Mouse (Mus musculus) forebrain, embryonic 15.5 days (tissue): ENCODE results near the gene Wnt3. TPM values are rescaled to one million over a fixed set of nuclear protein-coding genes. Genes with fewer than 3 reads are reported as not detected.

Experiments
- ATAC-seq: fragments of 200-750 bp; cut with Nextera tagmentation; replicated peaks from 2 replicates; pipeline ENCODE4 v1.8.0; 2017; ENCODE audit warnings: mild to moderate bottlenecking, moderate TSS enrichment, moderate library complexity
- H3K27ac ChIP-seq: fragments of 300-500 bp; sonication (generic); replicated peaks from 2 replicates; pipeline ENCODE4 v1.5.1; 2015; ENCODE audit warnings: mild to moderate bottlenecking, inconsistent platforms
- H3K27me3 ChIP-seq: fragments of 300-500 bp; sonication (generic); 2 replicates; pipeline ENCODE4 v1.6.1; 2015; ENCODE audit warnings: inconsistent platforms
- H3K36me3 ChIP-seq: fragments of 300-500 bp; sonication (generic); 2 replicates; pipeline ENCODE4 v1.6.1; 2015; ENCODE audit warnings: mild to moderate bottlenecking, inconsistent platforms
- H3K4me1 ChIP-seq: fragments of 300-500 bp; sonication (generic); 2 replicates; pipeline ENCODE4 v1.6.1; 2015; ENCODE audit warnings: inconsistent platforms
- H3K4me2 ChIP-seq: fragments of 300-500 bp; sonication (generic); replicated peaks from 2 replicates; pipeline ENCODE4 v1.6.1; 2015; ENCODE audit warnings: mild to moderate bottlenecking, inconsistent platforms
- H3K4me3 ChIP-seq: fragments of 300-500 bp; sonication (generic); 2 replicates; pipeline ENCODE4 v1.5.1; 2015; ENCODE audit warnings: mild to moderate bottlenecking, inconsistent platforms
- H3K9ac ChIP-seq: fragments of 300-500 bp; sonication (generic); replicated peaks from 2 replicates; pipeline ENCODE4 v1.6.1; 2015; ENCODE audit warnings: mild to moderate bottlenecking, inconsistent platforms
- H3K9me3 ChIP-seq: fragments of 300-500 bp; sonication (generic); 2 replicates; pipeline ENCODE4 v1.6.1; 2016; ENCODE audit warnings: inconsistent platforms
- WGBS: fragments of 180-500 bp; shearing (Covaris S2); methylation state at CpG from one replicate; pipeline ENCODE4 v1.1.7; 2015; ENCODE audit warnings: mixed read lengths; 5-methylcytosine and 5-hydroxymethylcytosine counted together
- polyA plus RNA-seq: library from polyadenylated mRNA; unstranded; fragments of >200 nt; fragmentation: Nextera tagmentation; extraction: Ambion mirVana; gene quantifications from 2 replicates; pipeline ENCODE4 v1.2.1, GENCODE M21; 2015

Wnt3 gene
- polyA plus RNA-seq, 1 experiment from 2014 or later = 4.2 TPM

DNA sequence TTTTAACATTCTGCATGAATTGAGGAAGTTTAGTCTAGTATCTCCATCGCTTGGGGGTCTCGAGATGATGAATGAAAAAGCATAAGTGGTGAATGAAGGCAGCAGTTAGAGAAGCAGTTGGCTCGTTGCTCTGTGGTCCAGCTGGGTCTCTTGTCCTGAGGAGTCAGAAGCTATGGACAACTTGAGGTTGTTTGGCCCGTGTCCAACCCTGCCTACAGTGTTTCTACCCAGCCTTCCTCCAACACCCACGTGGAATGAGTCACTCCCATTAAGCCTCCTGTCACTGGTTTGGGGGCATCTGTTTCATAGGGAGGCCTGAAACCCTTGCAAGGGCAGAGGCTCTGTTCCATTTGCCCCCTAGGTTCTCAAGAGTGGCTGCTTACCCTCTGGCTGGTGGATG, 16.0 kb downstream of the Wnt3 start:
- Histone ChIP-seq H3K27me3 (peaks cover 15% of the 10 kb centered on the region), H3K9ac (no peak overlapping the region), H3K4me1 (no peaks in the 10 kb centered on the region), H3K27ac (no peak overlapping the region), H3K9me3 (no peaks in the 10 kb centered on the region), H3K4me3 (no peak overlapping the region), H3K4me2 (no peak overlapping the region), H3K36me3 (no peaks in the 10 kb centered on the region)
- WGBS = 80% methylated on average over 5 of the region's 5 CpGs
- no peak for ATAC-seq

DNA sequence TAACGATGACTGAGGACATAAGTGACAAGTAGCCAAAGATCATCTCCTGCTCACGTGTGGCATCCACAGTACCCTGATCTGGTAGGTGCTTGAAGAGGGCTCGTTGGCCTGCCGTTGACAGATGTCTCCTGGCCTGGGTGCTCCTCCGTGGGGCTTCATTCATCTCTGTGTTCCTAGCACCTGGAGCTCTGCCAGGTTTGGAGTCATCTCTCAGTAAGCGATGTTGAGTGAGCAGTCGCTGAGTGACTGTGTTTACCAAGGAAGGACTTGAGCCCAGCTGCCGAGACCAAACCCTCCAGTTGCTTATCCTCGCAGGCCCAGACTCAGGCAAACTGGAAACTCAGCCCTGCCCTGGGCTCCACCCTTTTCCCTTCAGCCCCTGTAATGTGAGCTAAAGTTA, 27.2 kb downstream of the Wnt3 start:
- no peaks in the 10 kb centered on the region for H3K4me1 ChIP-seq
- no peaks in the 10 kb centered on the region for H3K9me3 ChIP-seq
- WGBS = 61% methylated on average over 9 of the region's 9 CpGs
- H3K27me3 ChIP-seq = peaks cover 15% of the 10 kb centered on the region; the same call in 1 of the 2 replicates
- no peak overlapping the region for H3K4me3 ChIP-seq
- no peaks in the 10 kb centered on the region for H3K36me3 ChIP-seq
- no peak overlapping the region for H3K27ac ChIP-seq
- H3K9ac ChIP-seq = no peak overlapping the region
- no peak for ATAC-seq
- H3K4me2 ChIP-seq = no peak overlapping the region

DNA sequence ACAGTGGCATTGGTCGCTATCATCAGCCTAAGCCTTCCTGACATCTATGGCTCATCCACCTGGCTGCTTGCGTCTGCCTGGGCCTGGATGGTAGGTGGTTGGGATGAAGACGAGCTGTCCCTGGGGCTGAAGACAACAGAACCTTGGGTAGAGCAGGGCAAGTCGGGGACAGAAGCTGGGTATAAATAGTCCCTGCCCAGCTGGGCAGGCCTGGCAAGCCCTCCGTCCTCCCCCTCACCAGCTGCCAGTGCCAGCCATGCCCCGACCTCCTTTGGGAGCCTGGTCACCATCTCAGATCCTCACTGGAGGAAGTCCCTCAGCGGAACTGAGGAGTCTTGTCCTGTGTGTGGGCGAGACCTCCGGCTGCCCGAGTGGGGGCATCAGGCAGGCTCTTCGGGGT, 30.2 kb downstream of the Wnt3 start:
- ATAC-seq = no peak
- no peak overlapping the region for H3K9ac ChIP-seq
- no peak overlapping the region for H3K27ac ChIP-seq
- peaks cover 9% of the 10 kb centered on the region; the same call in 1 of the 2 replicates for H3K27me3 ChIP-seq
- no peaks in the 10 kb centered on the region for H3K9me3 ChIP-seq
- no peak overlapping the region for H3K4me3 ChIP-seq
- no peaks in the 10 kb centered on the region for H3K36me3 ChIP-seq
- 92% methylated on average over 11 of the region's 11 CpGs for WGBS
- peaks cover 16% of the 10 kb centered on the region for H3K4me1 ChIP-seq
- H3K4me2 ChIP-seq = no peak overlapping the region

DNA sequence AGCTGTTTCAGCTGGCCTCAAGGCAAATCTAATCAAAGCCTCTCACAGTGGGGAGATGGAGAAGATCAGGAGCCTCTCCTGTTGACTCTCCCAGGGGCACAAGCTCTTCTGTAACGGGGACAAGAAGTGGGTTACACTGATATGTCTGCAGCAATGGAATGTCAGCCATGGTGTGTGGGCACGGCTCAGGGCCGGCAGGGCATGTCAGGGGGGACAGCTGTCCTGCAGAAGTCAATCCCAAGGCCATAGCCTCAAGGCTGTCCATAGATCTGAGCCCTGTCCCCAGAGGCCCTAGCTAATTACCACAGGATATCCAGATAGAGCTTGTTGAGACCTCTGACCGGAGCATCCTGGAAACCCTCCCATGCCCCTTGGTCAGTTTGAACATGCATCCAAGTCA, 30.9 kb downstream of the Wnt3 start:
- peaks cover 22% of the 10 kb centered on the region for H3K4me1 ChIP-seq
- H3K27ac ChIP-seq = no peak overlapping the region
- no peak overlapping the region for H3K4me2 ChIP-seq
- no peaks in the 10 kb centered on the region for H3K9me3 ChIP-seq
- no peak overlapping the region for H3K9ac ChIP-seq
- no peak for ATAC-seq
- no peaks in the 10 kb centered on the region for H3K36me3 ChIP-seq
- 87% methylated on average over 4 of the region's 4 CpGs for WGBS
- no peak overlapping the region for H3K4me3 ChIP-seq
- H3K27me3 ChIP-seq = peaks cover 12% of the 10 kb centered on the region; the same call in 1 of the 2 replicates

DNA sequence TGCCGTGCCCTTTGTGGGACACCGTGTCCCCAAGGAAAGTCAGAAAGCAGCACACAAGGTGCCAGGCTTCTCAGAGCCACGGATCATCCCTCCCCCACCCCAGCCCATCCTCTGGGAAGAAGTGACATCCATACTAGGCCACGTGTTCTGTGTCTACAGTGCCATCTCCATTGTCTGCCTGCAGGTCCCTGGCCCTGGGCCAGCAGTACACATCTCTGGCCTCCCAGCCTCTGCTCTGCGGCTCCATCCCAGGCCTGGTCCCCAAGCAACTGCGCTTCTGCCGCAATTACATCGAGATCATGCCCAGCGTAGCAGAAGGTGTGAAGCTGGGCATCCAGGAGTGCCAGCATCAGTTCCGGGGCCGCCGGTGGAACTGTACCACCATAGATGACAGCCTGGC, 34.0 kb downstream of the Wnt3 start:
- 50% methylated on average over 12 of the region's 12 CpGs for WGBS
- Histone ChIP-seq H3K4me3 (no peak overlapping the region), H3K27ac (no peak overlapping the region), H3K4me2 (no peak overlapping the region), H3K4me1 (peaks cover 34% of the 10 kb centered on the region), H3K9me3 (no peaks in the 10 kb centered on the region), H3K9ac (no peak overlapping the region), H3K36me3 (no peaks in the 10 kb centered on the region), H3K27me3 (peaks cover 33% of the 10 kb centered on the region)
- peak; percentile 26; the same call in 1 of the 2 replicates for ATAC-seq

DNA sequence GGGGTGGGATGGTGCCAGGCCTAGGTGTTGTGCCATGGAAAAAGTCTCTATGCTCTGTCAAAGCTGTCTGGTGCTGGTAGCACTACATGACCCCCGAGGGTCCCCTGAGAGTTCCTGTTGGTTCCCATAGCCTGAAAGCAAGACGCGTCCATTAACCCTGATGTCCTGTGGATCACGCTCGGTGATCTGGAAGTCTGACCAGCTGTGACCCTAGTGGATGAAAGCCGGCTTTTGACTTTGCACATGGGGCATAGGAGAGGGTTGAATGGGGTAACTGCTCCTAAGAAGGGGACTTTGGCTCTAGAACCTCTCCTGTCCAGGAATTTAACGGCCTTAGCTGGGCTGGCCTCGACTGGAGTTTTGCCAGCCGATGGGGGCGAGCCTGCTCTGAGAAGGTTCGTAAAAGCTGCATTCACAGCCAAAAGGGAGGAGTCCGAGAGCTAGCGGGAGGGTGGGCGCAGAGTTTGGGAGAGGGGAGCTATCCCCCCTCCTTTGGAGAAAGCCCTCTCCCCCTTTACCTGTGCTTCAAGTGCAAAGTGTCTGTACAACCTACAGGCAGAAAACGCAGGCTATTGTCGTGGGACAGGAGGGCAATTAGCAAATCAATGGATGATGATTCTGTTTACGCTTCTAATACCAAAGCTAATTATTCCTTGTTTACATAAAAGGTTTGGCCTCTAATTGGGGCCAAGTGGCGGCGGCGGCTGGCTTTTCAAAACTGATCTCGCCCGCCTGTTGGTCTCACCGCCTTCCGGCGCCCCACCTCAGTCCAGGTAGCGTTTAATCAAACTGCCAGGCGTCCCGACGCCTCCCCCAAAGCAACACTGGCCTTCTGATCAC, 35.0 kb downstream of the Wnt3 start:
- 3% methylated on average over 29 of the region's 29 CpGs for WGBS
- Histone ChIP-seq H3K27ac (0 out of 2 replicates have a peak overlapping the region, but pooled peaks have one; percentile 57), H3K9me3 (no peaks in the 10 kb centered on the region), H3K4me2 (peak overlapping the region; percentile 95), H3K4me1 (peaks cover 34% of the 10 kb centered on the region), H3K9ac (peak overlapping the region; percentile 67), H3K27me3 (peaks cover 36% of the 10 kb centered on the region), H3K36me3 (no peaks in the 10 kb centered on the region), H3K4me3 (peak overlapping the region; percentile 59)
- ATAC-seq = no peak

DNA sequence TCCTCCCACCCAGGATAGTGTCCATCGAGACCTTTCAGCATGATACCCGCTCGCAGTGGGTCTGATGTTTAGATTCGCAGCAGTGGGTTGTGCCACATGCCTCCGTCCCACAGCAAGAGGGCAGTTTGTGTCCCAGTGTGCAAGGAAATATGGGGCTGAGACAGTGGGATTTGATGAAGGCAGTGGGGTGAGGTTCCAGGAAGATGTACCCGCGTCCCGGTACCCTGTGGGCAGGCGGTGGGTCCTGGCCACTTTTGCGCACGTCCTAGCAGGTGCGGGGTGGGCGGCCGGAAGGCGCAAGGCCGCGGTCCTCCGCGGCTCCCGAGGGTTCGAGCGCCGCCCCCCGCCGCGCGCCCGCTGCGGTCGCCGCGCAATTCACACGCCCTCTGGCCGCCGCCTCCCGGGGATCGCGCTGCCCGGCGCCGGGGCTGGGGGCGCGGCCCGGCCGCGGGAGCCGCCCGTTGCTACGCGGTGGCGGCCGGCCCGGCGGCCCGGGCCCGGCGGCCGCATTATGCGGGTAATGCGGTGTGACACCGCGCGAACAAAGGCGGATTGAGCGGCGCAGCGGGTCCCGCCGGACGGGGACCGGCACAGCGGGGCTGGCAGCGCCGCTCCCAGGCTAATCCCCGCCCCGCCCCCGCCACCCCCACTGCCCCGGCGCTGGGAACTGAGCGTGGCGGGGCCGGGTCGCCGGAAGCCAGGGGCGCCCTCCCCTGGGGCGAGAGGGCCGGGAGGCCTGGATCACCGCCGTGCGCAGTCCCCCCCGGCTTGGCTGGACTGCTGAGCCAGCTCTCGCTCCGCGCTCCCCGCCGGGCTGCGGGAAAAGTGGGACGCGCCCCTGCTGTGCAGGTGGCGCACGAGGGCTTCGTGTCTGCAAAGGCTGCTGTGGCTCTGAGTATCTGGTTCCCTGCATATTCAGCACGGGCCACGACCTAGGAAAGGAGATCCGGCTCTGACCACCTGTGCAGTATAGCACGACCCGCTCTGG, 36.0 kb downstream of the Wnt3 start:
- peak overlapping the region; percentile 67 for H3K9ac ChIP-seq
- H3K27ac ChIP-seq = peak overlapping the region; percentile 57
- H3K36me3 ChIP-seq = no peaks in the 10 kb centered on the region
- peak overlapping the region; percentile 95 for H3K4me2 ChIP-seq
- peaks cover 36% of the 10 kb centered on the region for H3K27me3 ChIP-seq
- H3K4me3 ChIP-seq = peak overlapping the region; percentile 59
- H3K9me3 ChIP-seq = no peaks in the 10 kb centered on the region
- ATAC-seq = peak; percentile 54
- under 1% methylated on average over 100 of the region's 107 CpGs for WGBS
- peaks cover 34% of the 10 kb centered on the region for H3K4me1 ChIP-seq

DNA sequence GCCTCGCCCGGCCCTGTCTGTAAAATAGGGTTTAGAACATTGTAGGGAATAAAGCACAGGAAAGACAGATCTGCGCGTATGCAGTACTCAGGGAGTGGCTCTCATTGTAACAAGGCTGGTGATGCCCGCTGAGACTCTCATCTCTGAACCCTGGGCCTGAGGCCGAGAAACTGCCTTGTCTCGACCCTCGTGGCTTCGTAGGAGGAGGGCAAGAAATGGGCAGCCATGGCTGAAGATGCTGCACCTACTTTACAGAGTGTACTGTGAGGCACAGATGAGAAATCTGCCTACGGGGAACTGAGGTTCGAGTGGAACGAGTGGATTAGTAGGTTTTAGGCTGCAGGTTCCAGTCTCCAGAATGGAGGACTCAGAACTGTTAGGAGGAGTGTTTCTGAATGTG, 36.7 kb downstream of the Wnt3 start:
- H3K9ac ChIP-seq = peak overlapping the region; percentile 67
- peaks cover 34% of the 10 kb centered on the region for H3K4me1 ChIP-seq
- H3K9me3 ChIP-seq = no peaks in the 10 kb centered on the region
- peak overlapping the region; percentile 95 for H3K4me2 ChIP-seq
- H3K27me3 ChIP-seq = peaks cover 37% of the 10 kb centered on the region
- 13% methylated on average over 12 of the region's 12 CpGs for WGBS
- ATAC-seq = peak; percentile 21; the same call in 1 of the 2 replicates
- no peaks in the 10 kb centered on the region for H3K36me3 ChIP-seq
- no peak overlapping the region; the same call in 1 of the 2 replicates for H3K27ac ChIP-seq
- peak overlapping the region; percentile 59 for H3K4me3 ChIP-seq

DNA sequence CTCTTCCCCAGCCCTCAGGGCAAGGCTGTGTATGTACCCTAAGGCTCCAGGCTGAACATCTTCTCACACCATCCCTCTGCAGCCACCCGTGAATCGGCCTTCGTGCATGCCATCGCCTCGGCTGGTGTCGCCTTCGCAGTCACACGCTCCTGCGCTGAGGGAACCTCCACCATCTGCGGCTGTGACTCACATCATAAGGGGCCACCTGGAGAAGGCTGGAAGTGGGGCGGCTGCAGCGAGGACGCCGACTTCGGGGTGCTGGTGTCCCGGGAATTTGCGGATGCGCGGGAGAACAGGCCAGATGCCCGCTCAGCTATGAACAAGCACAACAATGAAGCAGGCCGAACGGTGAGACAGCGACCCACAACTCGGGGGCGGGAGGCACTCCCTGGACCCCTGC, 37.3 kb downstream of the Wnt3 start:
- Histone ChIP-seq H3K4me3 (no peak overlapping the region), H3K4me1 (peaks cover 34% of the 10 kb centered on the region), H3K9ac (no peak overlapping the region), H3K27me3 (peaks cover 40% of the 10 kb centered on the region), H3K4me2 (no peak overlapping the region), H3K9me3 (no peaks in the 10 kb centered on the region), H3K27ac (no peak overlapping the region), H3K36me3 (no peaks in the 10 kb centered on the region)
- WGBS = 43% methylated on average over 25 of the region's 25 CpGs
- no peak for ATAC-seq

DNA sequence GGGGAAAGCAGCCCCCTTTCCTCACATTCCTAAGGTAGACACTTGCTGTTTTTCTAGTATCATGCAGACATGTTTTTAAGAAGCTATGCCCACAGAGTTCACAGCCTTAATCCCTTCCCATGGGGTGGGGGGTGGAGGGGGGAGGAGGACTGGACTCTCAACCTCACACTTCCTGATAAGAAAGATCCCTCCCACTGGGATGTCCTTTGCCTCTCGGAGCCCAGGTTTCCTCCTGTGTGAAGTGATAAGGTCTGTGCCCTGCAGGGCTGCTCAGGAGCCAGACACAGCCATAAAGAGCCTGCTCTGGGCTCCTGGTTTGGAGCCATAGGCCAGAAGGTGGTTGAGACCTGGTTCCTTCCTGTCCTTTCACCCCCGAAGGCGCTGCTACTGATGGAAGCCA, 40.9 kb downstream of the Wnt3 start:
- WGBS = 52% methylated on average over 3 of the region's 3 CpGs
- H3K36me3 ChIP-seq = no peaks in the 10 kb centered on the region
- no peak overlapping the region for H3K4me2 ChIP-seq
- H3K27ac ChIP-seq = no peak overlapping the region
- H3K4me1 ChIP-seq = peaks cover 12% of the 10 kb centered on the region
- no peak for ATAC-seq
- H3K4me3 ChIP-seq = no peak overlapping the region
- peaks cover 31% of the 10 kb centered on the region for H3K27me3 ChIP-seq
- H3K9ac ChIP-seq = no peak overlapping the region
- no peaks in the 10 kb centered on the region for H3K9me3 ChIP-seq

DNA sequence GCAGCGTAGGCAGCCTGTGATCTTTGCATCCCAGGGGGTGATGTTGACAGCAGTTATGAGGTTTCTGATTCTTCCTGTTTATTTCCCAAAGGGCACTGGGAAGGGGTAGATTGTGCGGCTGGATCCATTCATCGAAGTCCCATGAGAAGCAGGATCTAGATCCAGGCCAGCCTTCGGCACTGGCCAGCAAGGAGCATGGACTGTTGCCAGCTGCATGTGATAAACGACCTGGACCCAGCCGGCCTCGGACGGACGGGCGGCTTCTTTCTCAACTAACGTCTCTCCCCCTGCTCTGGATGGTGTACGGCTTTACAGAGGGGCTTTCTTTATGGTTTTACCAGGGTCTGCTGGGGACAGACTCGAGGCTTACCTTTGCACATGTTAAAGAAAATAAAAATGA, 42.0 kb downstream of the Wnt3 start:
- H3K4me1 ChIP-seq = peaks cover 4% of the 10 kb centered on the region
- H3K4me2 ChIP-seq = no peak overlapping the region
- no peak for ATAC-seq
- no peak overlapping the region for H3K9ac ChIP-seq
- WGBS = 76% methylated on average over 13 of the region's 13 CpGs
- no peak overlapping the region for H3K27ac ChIP-seq
- H3K36me3 ChIP-seq = no peaks in the 10 kb centered on the region
- H3K9me3 ChIP-seq = no peaks in the 10 kb centered on the region
- H3K27me3 ChIP-seq = peaks cover 27% of the 10 kb centered on the region
- H3K4me3 ChIP-seq = no peak overlapping the region

DNA sequence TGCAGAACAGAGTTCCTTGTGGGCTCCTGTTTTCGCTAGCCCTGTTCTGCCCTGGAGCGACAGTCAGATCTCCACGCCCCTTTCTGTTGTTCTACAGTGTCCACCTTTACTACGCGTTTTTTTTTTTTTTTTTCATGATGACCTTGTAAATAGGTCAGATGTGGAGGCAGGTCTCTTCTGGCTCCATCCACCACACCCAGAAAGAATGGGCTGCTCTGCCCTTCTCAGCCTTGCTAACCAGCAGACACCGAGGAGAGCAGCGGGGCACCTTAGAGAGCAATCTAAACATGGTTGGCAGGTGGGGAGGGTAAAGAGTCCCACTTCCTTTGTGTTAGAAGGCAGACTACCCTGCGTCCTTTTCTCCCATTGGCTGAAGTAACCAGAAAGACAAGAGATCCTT, 42.8 kb downstream of the Wnt3 start:
- Histone ChIP-seq H3K4me2 (no peak overlapping the region), H3K4me1 (no peaks in the 10 kb centered on the region), H3K36me3 (no peaks in the 10 kb centered on the region), H3K27ac (no peak overlapping the region), H3K9me3 (no peaks in the 10 kb centered on the region), H3K4me3 (no peak overlapping the region), H3K9ac (no peak overlapping the region), H3K27me3 (peaks cover 19% of the 10 kb centered on the region)
- no peak for ATAC-seq
- WGBS = 86% methylated on average over 8 of the region's 8 CpGs
